Mouse (Mus musculus) limb, embryonic 12.5 days (tissue): Measurements from ENCODE around the gene Krt31. TPM values are rescaled to one million over a fixed set of nuclear protein-coding genes. Genes with fewer than 3 reads are reported as not detected.

Source experiments
- ATAC-seq: fragments of 200-750 bp; cut with Nextera tagmentation; 2 replicates; pipeline ENCODE4 v1.8.0; 2017; ENCODE audit warnings: low read depth, moderate TSS enrichment; ENCODE audit not compliant: insufficient number of reproducible peaks, insufficient read depth, low FRiP score, low TSS enrichment
- H3K27ac ChIP-seq: fragments of 300-500 bp; sonication (generic); 2 replicates; pipeline ENCODE4 v1.5.1; 2016; ENCODE audit warnings: mild to moderate bottlenecking, moderate library complexity
- H3K27me3 ChIP-seq: fragments of 300-500 bp; sonication (generic); 2 replicates; pipeline ENCODE4 v1.6.1; 2016; ENCODE audit warnings: mild to moderate bottlenecking, moderate library complexity
- H3K36me3 ChIP-seq: fragments of 300-500 bp; sonication (generic); 2 replicates; pipeline ENCODE4 v1.6.1; 2016; ENCODE audit warnings: mild to moderate bottlenecking, moderate library complexity
- H3K4me1 ChIP-seq: fragments of 300-500 bp; sonication (generic); replicated peaks from 2 replicates; pipeline ENCODE4 v1.6.1; 2016
- H3K4me2 ChIP-seq: fragments of 300-500 bp; sonication (generic); 2 replicates; pipeline ENCODE4 v1.6.1; 2016; ENCODE audit warnings: mild to moderate bottlenecking, moderate library complexity
- H3K4me3 ChIP-seq: fragments of 300-500 bp; sonication (generic); replicated peaks from 2 replicates; pipeline ENCODE4 v1.5.1; 2016; ENCODE audit warnings: mild to moderate bottlenecking
- H3K9ac ChIP-seq: fragments of 300-500 bp; sonication (generic); replicated peaks from 2 replicates; pipeline ENCODE4 v1.6.1; 2016; ENCODE audit warnings: mild to moderate bottlenecking, moderate library complexity
- H3K9me3 ChIP-seq: fragments of 300-500 bp; sonication (generic); 2 replicates; pipeline ENCODE4 v1.6.1; 2016; ENCODE audit warnings: mild to moderate bottlenecking, moderate library complexity
- WGBS: fragments of 180-500 bp; shearing (Covaris S2); methylation state at CpG from one replicate; pipeline ENCODE4 v1.1.7; 2016; 5-methylcytosine and 5-hydroxymethylcytosine counted together
- polyA plus RNA-seq: library from polyadenylated mRNA; unstranded; fragments of >200 nt; fragmentation: Nextera tagmentation; extraction: Ambion mirVana; gene quantifications from 2 replicates; pipeline ENCODE4 v1.2.1, GENCODE M21; 2016

The Krt31 gene
- polyA plus RNA-seq, 1 experiment from 2014 or later: not detected

- ATAC-seq: no peak
- no peak overlapping the region for H3K9ac ChIP-seq
- no peaks in the 10 kb centered on the region for H3K27me3 ChIP-seq
- 87% methylated on average over 2 of the region's 2 CpGs for WGBS
- no peak overlapping the region for H3K4me2 ChIP-seq
- H3K4me1 ChIP-seq: no peaks in the 10 kb centered on the region
- no peak overlapping the region for H3K27ac ChIP-seq
- no peak overlapping the region for H3K4me3 ChIP-seq
- no peaks in the 10 kb centered on the region for H3K36me3 ChIP-seq
- no peaks in the 10 kb centered on the region for H3K9me3 ChIP-seq
These were observed 3.2 kb downstream of the Krt31 start for GRCm38 (mm10) chr11:100047193-100047592.

GRCm38 (mm10) chr11:100046303-100046866 is 4.0 kb downstream of the Krt31 start:
- ATAC-seq: no peak
- Histone ChIP-seq H3K9ac (no peak overlapping the region), H3K27me3 (no peaks in the 10 kb centered on the region), H3K27ac (no peak overlapping the region), H3K9me3 (no peaks in the 10 kb centered on the region), H3K4me1 (no peaks in the 10 kb centered on the region), H3K4me2 (no peak overlapping the region), H3K36me3 (no peaks in the 10 kb centered on the region), H3K4me3 (no peak overlapping the region)
- WGBS: 62% methylated on average over 6 of the region's 6 CpGs

- Histone ChIP-seq H3K36me3 (no peaks in the 10 kb centered on the region), H3K9ac (no peak within 1 kb of the TSS), H3K4me3 (no peak within 1 kb of the TSS), H3K4me2 (no peak within 1 kb of the TSS), H3K4me1 (no peaks in the 10 kb centered on the region), H3K9me3 (no peaks in the 10 kb centered on the region), H3K27ac (no peak within 1 kb of the TSS), H3K27me3 (no peaks in the 10 kb centered on the region)
- WGBS: 85% methylated on average over 6 of the region's 6 CpGs
- no peak for ATAC-seq
These were observed 8.9 kb downstream of the Krt31 start, which contains the start of gene Krt34 for GRCm38 (mm10) chr11:100041454-100041853. Gene Krt34, minus strand, starts transcription at chr11:100041554.

- Histone ChIP-seq H3K27me3 (no peaks in the 10 kb centered on the region), H3K36me3 (no peaks in the 10 kb centered on the region), H3K9ac (no peak within 1 kb of the TSS), H3K9me3 (no peaks in the 10 kb centered on the region), H3K4me2 (no peak within 1 kb of the TSS), H3K4me1 (no peaks in the 10 kb centered on the region), H3K4me3 (no peak within 1 kb of the TSS), H3K27ac (no peak within 1 kb of the TSS)
- ATAC-seq: no peak
- WGBS: 76% methylated on average over 6 of the region's 6 CpGs
These were observed 20.6 kb downstream of the Krt31 start, which contains the start of gene Krt33b for GRCm38 (mm10) chr11:100029768-100030167. Gene Krt33b, minus strand, starts transcription at chr11:100029868.

- Histone ChIP-seq H3K9ac (no peak overlapping the region), H3K27ac (no peak overlapping the region), H3K36me3 (no peaks in the 10 kb centered on the region), H3K4me3 (no peak overlapping the region), H3K4me2 (no peak overlapping the region), H3K9me3 (no peaks in the 10 kb centered on the region), H3K27me3 (no peaks in the 10 kb centered on the region), H3K4me1 (no peaks in the 10 kb centered on the region)
- ATAC-seq: no peak
- 88% methylated on average over 5 of the region's 5 CpGs for WGBS
These were observed 28.9 kb downstream of the Krt31 start for GRCm38 (mm10) chr11:100021438-100021837.

- Histone ChIP-seq H3K4me1 (no peaks in the 10 kb centered on the region), H3K27ac (no peak overlapping the region), H3K36me3 (no peaks in the 10 kb centered on the region), H3K4me3 (no peak overlapping the region), H3K27me3 (no peaks in the 10 kb centered on the region), H3K4me2 (no peak overlapping the region), H3K9ac (no peak overlapping the region), H3K9me3 (no peaks in the 10 kb centered on the region)
- 87% methylated on average over 1 of the region's 1 CpGs for WGBS
- ATAC-seq: no peak
These were observed 30.9 kb downstream of the Krt31 start for GRCm38 (mm10) chr11:100019466-100019865.

GRCm38 (mm10) chr11:100016112-100016511 is 34.2 kb downstream of the Krt31 start, which contains the start of gene Krt33a:
Gene Krt33a, minus strand, starts transcription at chr11:100016212.
- 51% methylated on average over 4 of the region's 4 CpGs for WGBS
- no peaks in the 10 kb centered on the region for H3K9me3 ChIP-seq

GRCm38 (mm10) chr11:100013691-100014171 is 36.6 kb downstream of the Krt31 start:
- ATAC-seq: no peak
- no peak overlapping the region for H3K4me3 ChIP-seq
- 71% methylated on average over 4 of the region's 4 CpGs for WGBS

More at GRCm38 (mm10) chr11:100016112-100016511, 34.2 kb downstream of the Krt31 start, which contains the start of gene Krt33a:
- no peak within 1 kb of the TSS for H3K9ac ChIP-seq
- H3K4me3 ChIP-seq: no peak within 1 kb of the TSS
- H3K4me2 ChIP-seq: no peak within 1 kb of the TSS
- no peaks in the 10 kb centered on the region for H3K4me1 ChIP-seq
- ATAC-seq: no peak
- H3K27me3 ChIP-seq: no peaks in the 10 kb centered on the region
- no peaks in the 10 kb centered on the region for H3K36me3 ChIP-seq
- H3K27ac ChIP-seq: no peak within 1 kb of the TSS

GRCm38 (mm10) chr11:100010682-100011081 is 39.7 kb downstream of the Krt31 start:
- no peaks in the 10 kb centered on the region for H3K36me3 ChIP-seq
- H3K9ac ChIP-seq: no peak overlapping the region
- H3K9me3 ChIP-seq: no peaks in the 10 kb centered on the region
- H3K4me3 ChIP-seq: no peak overlapping the region
- no peaks in the 10 kb centered on the region for H3K27me3 ChIP-seq
- 82% methylated on average over 5 of the region's 5 CpGs for WGBS
- H3K27ac ChIP-seq: no peak overlapping the region
- H3K4me1 ChIP-seq: no peaks in the 10 kb centered on the region
- no peak overlapping the region for H3K4me2 ChIP-seq
- ATAC-seq: no peak

More at GRCm38 (mm10) chr11:100013691-100014171, 36.6 kb downstream of the Krt31 start:
- Histone ChIP-seq H3K27ac (no peak overlapping the region), H3K4me1 (no peaks in the 10 kb centered on the region), H3K9me3 (no peaks in the 10 kb centered on the region), H3K27me3 (no peaks in the 10 kb centered on the region), H3K36me3 (no peaks in the 10 kb centered on the region), H3K9ac (no peak overlapping the region), H3K4me2 (no peak overlapping the region)

- Histone ChIP-seq H3K9me3 (no peaks in the 10 kb centered on the region), H3K27ac (no peak overlapping the region), H3K4me1 (no peaks in the 10 kb centered on the region), H3K9ac (no peak overlapping the region), H3K4me3 (no peak overlapping the region), H3K36me3 (no peaks in the 10 kb centered on the region), H3K4me2 (no peak overlapping the region), H3K27me3 (no peaks in the 10 kb centered on the region)
- ATAC-seq: no peak
- WGBS: 82% methylated on average over 5 of the region's 5 CpGs
These were observed 42.0 kb downstream of the Krt31 start for GRCm38 (mm10) chr11:100008336-100008735.

- Histone ChIP-seq H3K9me3 (peaks cover 4% of the 10 kb centered on the region; the same call in 1 of the 2 replicates), H3K27ac (no peak overlapping the region), H3K4me3 (no peak overlapping the region), H3K36me3 (no peaks in the 10 kb centered on the region), H3K27me3 (no peaks in the 10 kb centered on the region), H3K4me2 (no peak overlapping the region), H3K4me1 (no peaks in the 10 kb centered on the region), H3K9ac (no peak overlapping the region)
- WGBS: 59% methylated on average over 3 of the region's 3 CpGs
- ATAC-seq: no peak
These were observed 43.7 kb downstream of the Krt31 start for GRCm38 (mm10) chr11:100006624-100007023.

- peaks cover 7% of the 10 kb centered on the region; the same call in 1 of the 2 replicates for H3K9me3 ChIP-seq
- H3K27ac ChIP-seq: no peak overlapping the region
- no peak overlapping the region for H3K4me3 ChIP-seq
- no peaks in the 10 kb centered on the region for H3K4me1 ChIP-seq
- H3K4me2 ChIP-seq: no peak overlapping the region
- no peak for ATAC-seq
- H3K36me3 ChIP-seq: no peaks in the 10 kb centered on the region
- H3K27me3 ChIP-seq: no peaks in the 10 kb centered on the region
- no peak overlapping the region for H3K9ac ChIP-seq
- 85% methylated on average over 8 of the region's 8 CpGs for WGBS
These were observed 44.4 kb downstream of the Krt31 start for GRCm38 (mm10) chr11:100005905-100006304.
